Mouse (Mus musculus) Muller cell, postnatal 12 days (primary cell): ENCODE measurements at regions not wholly inside any gene's neighbourhood (a gene's known extent, or its start where the extent isn't known, plus 50 kb on each side); places are given as distances from the start of the nearest gene placed in this dataset.
"Not testable (repeated sequence)": the region's sequence is repeated elsewhere in the genome, so short reads cannot be mapped to it uniquely, and the experiment has no call there.

Experiments
- DNase-seq: peaks from one replicate; pipeline ENCODE4 v3.0.0-alpha.2; 2015; ENCODE audit errors: inconsistent ontology term

DNA sequence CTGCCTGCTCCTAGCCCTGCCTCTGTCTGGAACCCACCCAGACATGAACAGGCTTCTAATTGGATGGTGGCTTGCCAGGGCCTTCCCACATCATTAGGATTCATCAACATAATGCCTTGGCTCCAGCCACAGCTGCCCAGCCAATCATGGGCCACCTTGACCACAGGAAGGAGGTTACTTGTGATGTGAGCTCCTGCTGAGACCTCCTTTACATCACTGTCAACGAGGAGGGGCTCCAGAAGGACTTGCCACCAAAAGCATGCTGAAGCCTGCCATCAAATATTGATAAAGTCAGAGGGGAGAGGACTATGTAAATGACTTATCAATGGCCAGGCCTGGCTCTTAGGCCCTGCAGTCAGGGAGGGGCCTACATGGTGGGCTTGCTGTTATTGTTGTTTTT, 175.6 kb downstream of the Map1s start:
- DNase-seq: peak; percentile 35

DNA sequence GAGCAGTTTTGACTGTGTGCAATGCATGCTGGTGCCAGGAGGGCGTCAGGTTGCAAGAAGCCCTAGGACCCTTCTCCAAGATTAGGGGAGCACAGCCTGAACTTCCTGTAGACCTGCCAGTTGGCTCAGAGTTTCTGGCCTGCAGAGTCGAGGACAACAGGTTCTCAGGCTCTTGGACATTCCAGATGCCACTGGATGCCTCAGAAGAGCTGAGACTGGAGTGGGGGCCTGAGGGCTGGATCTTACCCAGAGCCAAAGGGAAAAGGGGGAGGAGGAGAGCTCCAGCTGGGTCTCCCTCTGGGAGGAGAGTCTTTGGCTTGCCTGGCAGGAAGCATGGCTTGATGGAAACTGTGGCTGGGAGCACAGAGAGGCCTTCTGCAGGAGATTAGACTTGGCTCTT, 145.4 kb upstream of the Myo9b start:
- not testable (repeated sequence) for DNase-seq

DNA sequence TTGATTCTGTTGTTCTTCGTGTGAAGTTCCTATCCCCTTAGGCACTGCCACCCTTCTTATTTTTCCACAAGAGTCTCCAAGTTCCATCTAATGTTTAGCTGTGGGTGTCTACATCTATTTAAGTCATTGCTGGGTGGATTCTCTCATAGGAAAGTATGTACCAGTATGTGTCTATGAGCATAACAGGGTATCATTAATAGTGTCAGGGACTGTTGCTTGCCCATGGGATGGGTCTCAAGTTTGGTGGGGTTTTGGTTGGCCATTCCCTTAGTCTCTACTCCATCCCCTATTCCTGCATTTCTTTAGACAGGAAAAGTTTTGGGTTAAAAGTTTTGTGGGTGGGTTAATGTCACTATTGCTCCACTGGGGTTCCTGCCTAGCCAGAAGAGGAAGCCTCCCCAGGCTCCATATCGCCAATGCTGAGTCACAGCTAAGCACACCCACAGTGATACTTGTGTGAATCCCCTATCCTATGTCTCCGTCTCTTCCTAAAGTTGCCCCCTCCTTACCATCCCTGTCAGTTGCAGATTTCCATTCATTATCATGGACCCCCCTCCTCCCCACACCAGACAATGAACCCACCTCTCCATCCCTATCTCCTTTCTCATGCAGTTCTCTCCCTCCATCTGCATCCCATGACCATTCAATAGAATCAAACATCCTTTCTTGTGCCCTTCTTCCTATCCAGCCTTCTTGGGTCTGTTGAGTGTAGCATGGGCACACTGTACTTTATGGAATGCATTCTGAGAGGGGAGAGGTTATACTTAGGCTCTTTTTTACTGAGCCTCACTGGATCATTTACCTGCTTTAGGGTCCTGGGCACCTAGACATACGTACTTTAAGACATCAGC, 141.9 kb upstream of the Myo9b start:
- no peak for DNase-seq

DNA sequence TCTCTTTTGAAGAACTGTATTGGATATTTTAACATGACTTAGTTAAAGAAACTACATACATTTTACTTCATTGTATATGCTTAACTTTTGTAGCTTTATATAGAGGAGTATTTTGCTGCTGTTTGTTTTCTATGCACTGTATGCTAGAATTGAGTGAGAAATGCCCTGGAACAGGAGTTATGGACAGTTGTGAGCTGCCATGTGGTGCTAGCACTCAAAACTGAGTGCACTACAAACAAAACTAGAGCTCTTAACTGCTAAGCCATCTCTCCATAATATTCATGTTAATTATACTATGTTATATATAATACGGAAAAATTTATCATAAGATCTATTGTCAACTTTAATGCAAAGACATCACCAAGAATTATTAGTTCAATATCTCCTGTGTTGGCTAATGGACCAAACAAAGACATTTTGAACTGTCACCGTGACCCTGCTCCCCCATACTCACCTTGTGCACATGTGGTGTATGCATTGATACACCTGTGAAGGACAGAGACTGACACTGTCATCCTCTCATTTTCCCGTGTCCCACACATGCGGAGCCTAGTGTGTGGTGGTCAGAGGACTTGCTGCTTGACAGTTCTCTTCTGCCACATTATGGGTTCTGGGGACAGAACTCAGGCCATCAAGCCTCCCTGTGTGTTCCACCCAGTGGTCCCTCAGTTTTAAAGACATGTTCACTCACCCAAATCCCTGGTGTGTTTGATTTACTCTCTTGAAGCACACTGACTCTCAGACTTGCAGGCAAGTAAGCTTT, 141.0 kb upstream of the Myo9b start:
- peak; percentile 1 for DNase-seq

DNA sequence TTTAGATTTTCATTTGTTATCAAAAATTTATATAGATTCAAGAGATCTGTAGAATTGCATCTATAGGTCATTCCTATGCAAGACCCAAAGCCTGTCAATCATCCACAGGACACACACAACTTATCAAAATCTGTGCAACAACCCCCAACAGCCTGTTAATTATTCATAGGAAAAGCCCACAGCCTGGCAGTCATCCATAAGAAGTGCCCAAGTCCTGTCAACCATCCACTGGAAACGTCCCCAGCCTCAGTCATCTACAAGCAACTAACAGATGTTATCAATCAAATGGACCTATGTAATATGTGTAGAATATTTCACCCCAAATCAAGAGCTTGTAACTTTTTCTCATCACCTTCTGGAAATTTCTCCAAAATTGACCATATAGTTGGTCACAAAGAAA, 139.6 kb upstream of the Myo9b start:
- DNase-seq: not testable (repeated sequence)

DNA sequence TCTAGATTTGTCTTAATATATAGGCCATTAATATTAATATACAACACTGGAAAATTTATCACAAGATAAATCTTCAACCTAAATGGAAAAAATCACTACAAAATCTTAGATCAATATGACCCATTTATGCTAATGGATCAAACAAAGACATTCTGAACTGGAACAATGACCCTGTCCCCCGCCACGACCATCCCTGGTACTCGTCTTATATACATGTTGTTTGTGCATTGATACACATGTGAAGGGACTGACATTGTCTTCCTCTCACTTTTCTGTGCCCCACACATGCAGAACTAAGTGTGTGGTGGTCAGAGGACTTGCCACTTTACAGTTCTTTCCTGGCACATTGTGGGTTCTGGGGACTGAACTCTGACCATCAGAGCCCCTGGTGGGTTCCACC, 135.4 kb upstream of the Myo9b start:
- DNase-seq: not testable (repeated sequence)

DNA sequence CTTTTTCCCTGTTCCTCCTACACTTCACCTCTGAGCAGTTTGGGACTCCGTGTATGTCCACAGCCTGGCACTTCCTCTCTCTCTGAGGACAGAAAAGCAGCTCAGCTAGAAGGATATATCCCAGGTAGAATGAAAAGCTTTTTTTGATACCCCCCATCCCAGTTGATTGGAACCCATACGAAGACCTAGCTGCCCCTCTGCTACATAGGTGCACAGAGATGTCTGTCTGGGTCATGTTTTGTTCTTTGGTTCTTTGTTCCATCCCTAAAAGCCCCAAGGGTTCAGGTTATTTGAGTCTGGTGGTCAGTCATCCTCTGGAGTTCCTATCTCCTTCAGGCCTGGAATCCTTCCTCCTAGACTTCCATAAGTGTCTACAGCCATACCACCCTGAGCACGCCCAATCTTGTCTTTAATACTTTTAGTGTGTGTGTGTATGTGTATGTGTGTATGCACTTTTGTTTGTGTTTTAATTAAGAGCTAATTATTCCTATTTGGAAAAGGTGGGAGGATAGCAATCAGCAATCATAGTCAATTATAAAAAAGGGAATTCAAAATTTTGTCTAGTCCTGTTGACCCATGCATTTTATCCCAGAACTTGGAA, 130.0 kb upstream of the Myo9b start:
- DNase-seq: not testable (repeated sequence)

DNA sequence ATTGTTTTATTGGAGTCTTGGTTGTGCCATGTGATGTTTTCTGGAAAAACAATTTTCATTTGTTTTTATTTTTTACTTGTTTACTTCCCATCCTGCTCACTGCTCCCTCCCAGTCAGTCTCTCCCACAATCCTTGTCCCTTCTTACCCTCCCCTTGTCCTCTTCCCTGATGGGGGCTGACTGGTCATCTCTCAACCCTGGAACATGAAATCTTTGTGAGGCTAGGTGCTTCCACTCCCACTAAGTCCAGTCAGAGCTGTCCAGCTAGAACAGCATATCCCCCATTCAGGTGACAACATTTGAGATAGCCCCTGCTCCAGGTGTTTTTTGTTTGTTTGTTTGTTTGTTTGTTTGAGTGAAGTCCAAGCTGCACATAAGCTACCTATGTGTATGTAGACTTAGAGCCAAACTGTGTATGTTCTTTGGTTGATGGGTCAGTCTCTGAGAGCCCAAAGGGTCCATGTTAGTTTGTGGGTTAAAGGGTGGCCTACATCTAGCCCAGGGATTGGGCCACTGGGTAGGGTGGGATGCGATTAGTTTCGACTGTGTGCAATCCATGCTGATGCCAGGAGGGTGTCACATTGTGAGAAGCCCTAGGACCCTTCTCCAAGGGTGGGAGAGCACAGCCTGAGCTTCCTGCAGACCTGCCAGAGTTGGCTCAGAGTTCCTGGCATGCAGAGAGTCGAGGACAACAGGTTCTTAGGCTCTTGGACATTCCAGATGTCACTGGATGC, 100.9 kb upstream of the Myo9b start:
- not testable (repeated sequence) for DNase-seq

DNA sequence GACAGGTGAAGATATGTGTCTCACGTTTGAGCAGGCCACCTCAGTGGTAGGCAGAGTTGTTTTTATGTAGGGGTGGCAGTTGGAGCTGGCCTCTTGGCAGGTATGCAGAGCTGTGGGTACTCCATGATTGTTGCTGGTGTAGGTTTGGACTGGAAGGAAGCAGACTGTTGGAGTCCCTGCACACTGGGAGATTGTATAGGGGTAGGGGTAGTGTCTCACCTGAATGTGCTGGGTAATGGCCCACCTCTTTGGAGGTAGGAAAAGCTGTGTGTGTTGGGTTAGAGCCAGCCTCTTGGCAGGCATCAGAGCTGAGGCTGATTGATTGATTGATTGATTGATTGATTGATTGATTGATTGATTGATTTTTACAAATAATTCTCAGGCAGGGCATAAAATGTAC, 79.6 kb upstream of the Myo9b start:
- DNase-seq: not testable (repeated sequence)

DNA sequence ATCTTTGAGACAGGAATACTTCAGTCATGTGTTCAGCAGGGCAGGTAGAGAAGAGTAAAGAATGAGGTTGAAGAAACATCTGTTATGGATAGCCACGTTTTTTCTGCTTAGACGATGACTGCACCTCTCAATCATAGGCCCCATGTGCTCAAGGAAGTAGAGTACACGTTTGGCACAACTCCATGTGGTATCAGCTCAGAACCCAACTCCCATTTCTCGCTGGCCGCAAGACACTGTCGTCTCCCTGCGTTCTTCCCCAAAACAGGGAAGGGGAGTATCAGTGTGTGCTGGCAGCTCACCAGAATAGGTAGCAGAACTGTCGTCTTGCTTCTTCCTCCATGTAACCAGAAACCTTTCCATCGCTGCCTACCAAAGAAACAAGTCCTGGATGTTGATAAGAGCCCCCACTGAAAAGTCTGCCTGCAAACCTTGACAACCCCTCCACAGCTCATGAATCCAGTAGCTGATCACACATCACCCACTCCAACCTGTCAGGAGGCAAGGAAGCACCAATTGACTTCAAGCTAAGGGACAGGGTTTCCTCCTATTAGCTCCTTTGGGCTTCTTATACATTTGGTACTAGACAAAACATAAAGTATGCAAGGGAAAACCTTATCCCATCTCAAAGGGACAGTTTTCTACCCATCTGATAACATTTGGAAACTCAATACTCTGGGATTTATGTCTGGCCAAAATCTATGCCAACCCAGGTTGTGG, 77.3 kb upstream of the Myo9b start:
- not testable (repeated sequence) for DNase-seq
